Mouse (Mus musculus): Measurements from ENCODE around the gene Pcdh15. TPM values are rescaled to one million over a fixed set of nuclear protein-coding genes. Genes with fewer than 3 reads are reported as not detected.

The Pcdh15 gene
- total and polyA plus RNA-seq, 3 experiments, result not detected

DNA sequence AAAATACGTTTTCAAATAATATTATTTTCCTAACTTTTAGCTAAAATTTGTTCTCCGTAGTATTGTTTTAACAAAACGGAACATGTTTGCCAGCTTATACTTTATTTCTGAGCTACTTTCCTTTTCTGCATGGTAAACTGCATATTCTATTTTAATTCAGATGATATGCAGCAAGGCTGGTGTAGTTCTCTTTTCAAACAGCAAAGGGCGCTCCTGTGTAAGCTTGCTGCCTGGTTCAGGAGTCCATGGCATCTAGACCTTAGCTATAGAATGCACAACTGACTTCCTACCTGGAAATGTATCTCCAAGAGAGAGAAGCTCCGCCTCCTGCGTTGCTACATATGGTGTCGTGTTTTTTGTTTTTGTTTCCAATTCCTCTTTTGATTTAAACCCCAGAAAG is 465.1 kb downstream of the Pcdh15 start:
- H3K27me3 ChIP-seq (ENCODE audit: control insufficient read depth in 1 of 2, insufficient read depth in 2 of 2, low read length in 2 of 2), result no peaks in the 10 kb centered on the region
- no peak overlapping the region for H3K27ac ChIP-seq (ENCODE audit: control insufficient read depth, low read depth, low read length)
- H3K9ac ChIP-seq (ENCODE audit: control insufficient read depth, low read depth, low read length, poor library complexity, severe bottlenecking), result no peak overlapping the region
- no peak overlapping the region for H3K4me3 ChIP-seq (ENCODE audit: control insufficient read depth in 1 of 2, insufficient read depth in 1 of 2, low read depth in 2 of 2, low read length in 2 of 2)
- no peaks in the 10 kb centered on the region for H3K4me1 ChIP-seq (ENCODE audit: control insufficient read depth in 1 of 2, insufficient read depth in 2 of 2, low read length in 2 of 2)
- no peak for DNase-seq (ENCODE audit: low read depth, low spot score)
- H3K9me3 ChIP-seq (replicated peaks; ENCODE audit: insufficient read depth, low read length), result no peaks in the 10 kb centered on the region
- TF ChIP-seq CTCF (IDR thresholded peaks at IDR 0.05 in 2 of 3, conservative IDR thresholded peaks at IDR 0.05 in 1 of 3; ENCODE audit: control insufficient read depth in 1 of 3, insufficient read depth in 1 of 3, low read depth in 2 of 3, low read length in 3 of 3, poor library complexity in 1 of 3, severe bottlenecking in 1 of 3) (0 out of 6 replicates have a peak, but pooled peaks of 1 of the 3 experiments have one; percentile 6), TAL1 (IDR thresholded peaks at IDR 0.05; ENCODE audit: low read length) (no peak)
- H3K36me3 ChIP-seq (ENCODE audit: control insufficient read depth in 1 of 2, insufficient read depth in 2 of 2, low read length in 2 of 2), result no peaks in the 10 kb centered on the region
- H3K79me2 ChIP-seq (ENCODE audit: control insufficient read depth, insufficient read depth, low read length, poor library complexity), result no peaks in the 10 kb centered on the region

DNA sequence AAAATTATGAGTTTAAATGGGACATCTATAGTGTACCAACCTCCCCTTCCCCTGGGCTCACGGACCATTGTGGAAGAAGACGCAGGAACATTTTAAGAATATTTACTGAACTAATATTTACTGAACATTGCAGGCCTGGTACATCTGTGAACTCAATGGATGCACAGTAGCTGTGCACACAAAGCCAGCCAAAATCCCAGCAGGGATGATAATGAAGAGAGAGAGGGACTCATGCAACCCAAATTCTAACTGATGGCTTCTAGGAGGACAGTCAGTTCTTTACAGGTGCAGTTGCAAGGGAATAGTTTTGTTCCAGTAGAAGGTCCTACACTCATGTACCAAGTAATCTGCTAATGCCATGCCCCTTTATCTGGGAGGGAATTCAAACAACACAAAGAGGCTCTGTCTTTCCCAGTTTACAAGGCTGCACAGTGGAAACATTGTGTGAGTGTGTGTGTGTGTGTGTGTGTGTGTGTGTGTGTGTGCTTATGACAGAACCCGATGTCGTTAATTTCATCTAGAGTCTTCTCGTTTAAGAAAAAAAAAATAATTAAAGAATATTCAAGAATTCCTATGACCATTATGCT is 475.7 kb downstream of the Pcdh15 start:
- Histone ChIP-seq H3K27me3 (ENCODE audit: control insufficient read depth in 1 of 2, insufficient read depth in 2 of 2, low read length in 2 of 2) (no peaks in the 10 kb centered on the region), H3K79me2 (ENCODE audit: control insufficient read depth, insufficient read depth, low read length, poor library complexity) (no peaks in the 10 kb centered on the region), H3K4me1 (ENCODE audit: control insufficient read depth in 1 of 2, insufficient read depth in 2 of 2, low read length in 2 of 2) (no peaks in the 10 kb centered on the region), H3K36me3 (ENCODE audit: control insufficient read depth in 1 of 2, insufficient read depth in 2 of 2, low read length in 2 of 2) (no peaks in the 10 kb centered on the region), H3K4me3 (ENCODE audit: control insufficient read depth in 1 of 2, insufficient read depth in 1 of 2, low read depth in 2 of 2, low read length in 2 of 2) (no peak overlapping the region), H3K27ac (ENCODE audit: control insufficient read depth, low read depth, low read length) (no peak overlapping the region), H3K9ac (ENCODE audit: control insufficient read depth, low read depth, low read length, poor library complexity, severe bottlenecking) (no peak overlapping the region), H3K9me3 (replicated peaks; ENCODE audit: insufficient read depth, low read length) (no peaks in the 10 kb centered on the region)
- TF ChIP-seq GATA1 (IDR thresholded peaks at IDR 0.05; ENCODE audit: low read depth, low read length) (no peak), TAL1 (IDR thresholded peaks at IDR 0.05; ENCODE audit: low read length) (no peak), SIN3A (IDR thresholded peaks at IDR 0.05; ENCODE audit: low read length) (no peak), CHD1 (IDR thresholded peaks at IDR 0.05; ENCODE audit: low read depth, low read length) (no peak), MEF2A (IDR thresholded peaks at IDR 0.05; ENCODE audit: extremely low read depth, insufficient replicate concordance, low read depth, low read length, poor library complexity, severe bottlenecking) (no peak), ZC3H11A (IDR thresholded peaks at IDR 0.05; ENCODE audit: low read depth, low read length) (no peak), MAZ (IDR thresholded peaks at IDR 0.05; ENCODE audit: low read depth, low read length) (no peak), CTCF (IDR thresholded peaks at IDR 0.05 in 2 of 3, conservative IDR thresholded peaks at IDR 0.05 in 1 of 3; ENCODE audit: control insufficient read depth in 1 of 3, insufficient read depth in 1 of 3, low read depth in 2 of 3, low read length in 3 of 3, poor library complexity in 1 of 3, severe bottlenecking in 1 of 3) (no peak), UBTF (IDR thresholded peaks at IDR 0.05; ENCODE audit: borderline replicate concordance, insufficient read depth, low read depth, low read length) (no peak), NELFE (IDR thresholded peaks at IDR 0.05; ENCODE audit: low read depth, low read length) (no peak), POLR2AphosphoS5 (IDR thresholded peaks at IDR 0.05; ENCODE audit: borderline replicate concordance, low read depth, low read length) (no peak), TBP (IDR thresholded peaks at IDR 0.05; ENCODE audit: low read depth, low read length) (no peak), ZKSCAN1 (IDR thresholded peaks at IDR 0.05; ENCODE audit: low read depth, low read length) (no peak), USF1 (IDR thresholded peaks at IDR 0.05; ENCODE audit: low read depth, low read length) (no peak), EP300 (IDR thresholded peaks at IDR 0.05; ENCODE audit: low read depth in 1 of 2, low read length in 2 of 2) (no peak)
- no peak for DNase-seq (ENCODE audit: low read depth, low spot score)

All from MEL (cell line).